14 mouse cellular contexts compared by ENCODE assay signal in the genomic region with DNA sequence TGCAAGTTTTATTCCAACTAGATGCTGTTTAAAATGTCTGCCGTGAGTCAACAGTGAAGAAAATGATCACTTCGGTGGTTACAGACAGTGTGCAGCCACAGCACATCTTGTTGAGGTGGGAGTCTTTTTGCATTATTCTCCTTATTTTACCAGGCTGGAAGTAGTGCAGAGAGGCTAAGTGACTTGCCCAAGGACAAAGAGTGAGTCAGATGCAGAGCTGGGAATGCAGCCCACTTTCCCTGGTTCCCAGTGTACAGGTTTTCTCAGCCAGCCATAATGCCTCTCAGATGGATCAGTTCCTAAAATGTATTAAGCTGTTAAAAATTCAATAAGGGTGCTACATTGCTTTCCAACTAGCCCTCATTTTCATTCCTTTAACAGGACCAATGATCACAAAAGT. TPM values are rescaled to one million over a fixed set of nuclear protein-coding genes. Genes with fewer than 3 reads are reported as not detected.
DNase-seq lines count a peak whose midpoint lies in the region; TF ChIP-seq lines count a peak whose summit lies in the region.
"Had no signal": no experiment of that assay in that cellular context is flagged by ENCODE, and none has a peak within 500 bp of the region (broad histone marks: within the 10 kb centered on the region; RNA-seq: fewer than 3 reads in every experiment).

No protein-coding gene starts in this region.

- H3K4me3 ChIP-seq in layer of hippocampus, adult 2 months: peak overlapping the region; percentile 17; the same call in 1 of the 2 replicates
- H3K4me3 ChIP-seq in gastrocnemius, adult 2 months: no peak overlapping the region
- H3K4me3 ChIP-seq: forebrain, embryonic 15.5 days had no signal

- intact Hi-C loops in gastrocnemius, adult 2 months (cut with DNase I): no loop called here

- peak; percentile 11 to 41 for DNase-seq in cerebellum, postnatal 14 days
- no peak for DNase-seq in cerebellum, adult 8-10 months
- DNase-seq in brain, adult 2 months (ENCODE audit: low read depth, low spot score): peak; percentile 92
- DNase-seq in layer of hippocampus, adult 2 months (ENCODE audit: low spot score in 2 of 2): peak; percentile 56 to 67
- DNase-seq in right cerebral cortex, postnatal 10 days (ENCODE audit: low spot score in 2 of 2): peak; percentile 45 to 49
- no peak for DNase-seq in ovary, adult 18-20 months (ENCODE audit: low spot score)
- DNase-seq in gastrocnemius, adult 2 months: no peak
- DNase-seq: heart, adult 18-20 months; heart, postnatal 4 days; kidney, postnatal 25 days; liver, postnatal 0 days; thymus, postnatal 4 days had no signal

- H3K27ac ChIP-seq in layer of hippocampus, adult 2 months: peak overlapping the region; percentile 86
- no peak overlapping the region for H3K27ac ChIP-seq in gastrocnemius, adult 2 months
- H3K27ac ChIP-seq: forebrain, embryonic 15.5 days; macrophage had no signal

- no peak for TF ChIP-seq CTCF in layer of hippocampus, adult 2 months (conservative IDR thresholded peaks at IDR 0.05)
- TF ChIP-seq CTCF in gastrocnemius, adult 2 months (IDR thresholded peaks at IDR 0.05): no peak

RNA-seq across cellular contexts. Expression of gene Lrp1b, which starts 14.5 kb away (rescaled TPM):
- total RNA-seq in layer of hippocampus, adult 2 months (2021): 100 to 1,000 TPM in 1 of 2 experiments, 10 to 100 TPM in 1; 90.6 to 104 TPM
- under 1 TPM in 1 of 2 experiments, not detected in 1; 0.11 TPM for total RNA-seq in gastrocnemius, adult 2 months (2021)

Comparison
In these comparisons a context has a peak if more than half of its experiments do, and no peak if none do; other contexts are left out.
1. DNase-seq: peak in cerebellum, postnatal 14 days (2 of 2), brain, adult 2 months (single experiment), layer of hippocampus, adult 2 months (2 of 2) and right cerebral cortex, postnatal 10 days (2 of 2); none in cerebellum, adult 8-10 months (single experiment), ovary, adult 18-20 months (single experiment) and gastrocnemius, adult 2 months (single experiment).
2. RNA of gene Lrp1b, which starts 14.5 kb away (total RNA-seq): 90.6 to 104 TPM in layer of hippocampus, adult 2 months; 0.11 TPM in gastrocnemius, adult 2 months; every median in the first group is over 10 times any median in the second.